Mouse (Mus musculus): ENCODE data around the gene Vmn2r23. TPM values are rescaled to one million over a fixed set of nuclear protein-coding genes. Genes with fewer than 3 reads are reported as not detected.
"Not testable (repeated sequence)": the region's sequence is repeated elsewhere in the genome, so short reads cannot be mapped to it uniquely, and the experiment has no call there.

Gene Vmn2r23
- not detected for polyA plus RNA-seq (2017; shearing (Covaris generic))

DNA sequence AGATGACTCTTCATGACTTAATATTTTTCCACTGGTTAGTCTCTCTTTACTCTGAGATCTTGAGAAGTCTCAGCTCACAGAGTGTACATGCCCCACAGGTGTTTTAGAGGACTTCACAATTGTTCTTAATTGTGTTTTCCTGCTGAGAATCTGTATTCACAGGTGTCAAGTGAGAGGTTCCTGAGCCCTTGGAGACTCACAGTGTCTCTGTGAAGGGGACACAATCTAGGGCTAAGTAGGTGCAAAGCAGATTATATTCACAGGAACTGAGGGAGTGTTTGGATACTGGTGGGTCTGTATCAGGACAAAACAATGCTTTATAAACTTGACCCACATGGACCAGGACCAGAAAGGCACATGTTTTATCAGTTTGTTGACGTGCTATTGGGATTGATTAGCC, at the start of gene Vmn2r23:
Gene Vmn2r23 (plus strand): TSS at position 301 of the 400 bp plus-strand sequence.
- ATAC-seq, result no peak

DNA sequence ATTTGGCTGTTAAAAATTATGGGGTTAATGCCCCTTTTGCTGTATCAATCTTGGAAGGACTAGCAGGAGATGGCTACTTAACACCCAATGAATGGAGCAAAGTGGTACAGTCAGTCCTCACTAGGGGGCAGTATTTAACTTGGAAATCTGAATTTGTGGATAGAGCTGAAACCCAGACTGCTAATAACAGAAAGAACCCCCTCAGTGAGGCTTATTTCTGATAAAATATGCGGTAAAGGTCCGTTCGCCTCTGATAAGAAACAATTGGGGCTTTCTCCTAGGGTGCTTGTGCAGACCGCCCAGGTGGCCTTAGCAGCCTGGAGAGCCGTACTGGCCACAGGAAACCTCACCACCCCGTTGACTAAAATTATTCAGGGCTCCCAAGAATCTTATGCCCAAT, 45.4 kb upstream of the Vmn2r23 start:
- no peak for ATAC-seq

DNA sequence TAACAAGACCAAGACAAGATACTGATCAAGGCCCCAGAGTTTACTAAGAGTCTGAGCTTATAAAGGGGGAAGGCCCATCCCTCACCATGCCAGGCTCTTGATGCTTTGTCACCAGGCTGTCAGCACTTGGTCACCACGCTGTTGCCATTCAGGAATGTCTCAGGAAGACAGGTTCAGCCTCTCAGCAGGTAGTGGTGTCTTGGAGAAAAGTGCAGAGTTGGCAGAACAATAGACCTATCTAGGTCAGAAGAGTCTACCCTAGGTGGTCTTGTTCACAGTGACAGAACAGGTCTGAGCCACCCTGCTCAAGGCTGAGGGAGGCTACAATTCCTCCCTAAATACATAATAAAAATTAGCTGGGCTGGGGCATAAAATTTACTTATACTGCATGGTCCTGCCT, 5.8 kb upstream of the Vmn2r23 start:
- ATAC-seq, result not testable (repeated sequence)

DNA sequence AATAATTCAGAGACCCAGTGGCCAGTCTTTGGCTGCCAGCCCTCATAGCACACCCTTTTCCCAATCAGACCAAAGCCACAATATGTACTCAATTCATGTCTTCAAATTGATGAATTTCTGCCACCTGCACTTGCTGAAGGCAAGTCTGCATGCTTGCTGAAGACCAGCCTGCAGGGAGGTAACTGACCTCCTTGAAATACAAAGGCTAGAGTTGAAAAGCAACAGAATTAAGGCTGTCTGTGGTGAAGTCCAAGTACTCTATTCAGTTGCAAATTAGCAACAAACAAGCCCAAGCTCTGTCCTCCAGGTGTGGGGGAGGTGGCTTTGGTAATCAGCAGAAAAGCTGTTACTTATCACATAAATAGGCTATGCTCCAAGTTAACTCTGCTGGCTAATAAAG, 5.3 kb upstream of the Vmn2r23 start:
- ATAC-seq, result no peak

DNA sequence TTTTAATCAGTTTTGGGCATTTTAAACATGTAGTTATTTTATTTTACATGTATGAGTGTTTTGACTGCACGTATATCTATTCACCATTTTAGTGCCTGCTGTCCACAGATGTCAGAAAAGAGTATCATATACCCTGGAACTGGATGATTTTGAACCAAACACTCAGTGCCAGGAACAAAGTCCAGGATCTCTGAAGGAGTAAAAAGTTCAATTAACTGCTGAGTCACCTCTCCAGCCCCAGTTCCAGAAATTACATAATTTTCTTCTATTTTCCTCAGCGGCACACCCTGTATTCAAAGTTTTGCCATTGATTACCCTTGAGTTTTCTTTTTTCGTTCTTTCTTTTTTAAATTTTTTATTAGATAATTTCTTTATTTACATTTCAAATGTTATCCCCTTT, 67.6 kb downstream of the Vmn2r23 start:
- ATAC-seq, result no peak

DNA sequence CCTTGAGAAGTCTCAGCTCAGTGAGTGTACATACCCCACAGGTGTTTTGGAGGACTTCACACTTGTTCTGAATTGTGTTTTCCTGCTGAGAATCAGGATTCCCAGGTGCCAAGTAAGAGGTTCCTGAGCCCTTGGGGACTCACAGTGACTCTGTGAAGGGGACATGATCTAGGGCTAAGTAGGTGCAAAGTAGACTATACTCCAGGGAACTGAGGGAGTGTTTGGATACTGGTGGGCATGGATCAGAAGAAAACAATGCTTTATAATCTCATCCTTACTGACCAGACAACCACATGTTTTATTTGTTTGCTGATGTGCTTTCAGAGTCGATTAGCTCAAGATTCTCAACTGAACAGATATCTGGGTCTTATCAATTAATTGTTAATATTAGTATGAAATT, 76.1 kb downstream of the Vmn2r23 start, which contains the start of gene Vmn2r24:
Gene Vmn2r24 (plus strand): TSS at position 301 of the 400 bp plus-strand sequence.
- ATAC-seq, result no peak

DNA sequence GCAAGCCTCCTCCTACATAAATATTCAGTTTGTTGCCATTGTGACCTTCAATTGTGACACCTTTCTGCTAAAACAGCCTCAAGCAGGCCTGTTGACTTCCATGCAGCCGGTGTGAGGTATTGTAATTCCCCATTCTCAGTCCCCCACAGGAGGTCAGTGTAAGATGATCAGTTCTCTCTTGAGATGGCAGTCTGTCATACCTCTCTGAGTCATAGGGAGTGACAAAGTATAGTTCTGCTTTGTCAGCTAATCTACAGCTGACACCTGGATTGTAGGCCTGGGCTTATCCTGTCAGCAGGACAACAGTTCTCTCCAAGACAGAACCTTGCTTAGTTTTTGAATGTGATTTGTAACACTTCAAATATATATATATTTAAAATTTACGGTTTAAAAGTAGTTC, 82.4 kb downstream of the Vmn2r23 start:
- ATAC-seq, result no peak

DNA sequence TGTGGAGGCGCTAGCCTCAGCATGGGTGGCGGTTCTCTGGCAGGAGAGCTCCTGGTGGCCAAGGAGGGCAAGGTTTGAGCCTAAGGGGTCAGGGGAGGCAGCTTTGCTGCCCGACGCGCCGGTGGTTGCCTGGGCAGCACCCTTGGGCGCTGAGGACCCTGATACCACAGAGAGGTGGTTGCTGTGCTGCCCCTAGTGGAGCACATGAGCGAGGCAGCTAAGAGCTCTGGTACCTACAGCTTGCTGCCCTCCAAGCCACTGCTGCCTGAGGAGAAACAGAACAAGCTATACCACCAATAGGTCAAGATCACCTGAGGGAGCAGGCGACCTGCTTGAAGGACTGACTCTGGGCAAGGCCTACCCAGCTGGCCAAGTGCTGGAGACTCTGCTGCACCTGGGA, 91.3 kb downstream of the Vmn2r23 start:
- ATAC-seq, result no peak

Other genes starting within 250 kb of the Vmn2r23 start
- gene Vmn2r21, start 169.3 kb upstream of the Vmn2r23 start, polyA plus RNA-seq (2017; shearing (Covaris generic)), result not detected
- not detected for gene Vmn2r22, start 51.9 kb upstream of the Vmn2r23 start, polyA plus RNA-seq (2017; shearing (Covaris generic))
- under 1 TPM in 1 of 2 experiments, not detected in 1; 0.05 TPM for gene Vmn2r24, start 76.2 kb downstream of the Vmn2r23 start, polyA plus RNA-seq (2017; shearing (Covaris generic))
- not detected for gene Vmn2r25, start 150.8 kb downstream of the Vmn2r23 start, polyA plus RNA-seq (2017; shearing (Covaris generic))

Measured in CD4-positive, CD25-positive, alpha-beta regulatory T cell, adult 4 months (primary cell).